Mouse (Mus musculus): Measurements from ENCODE around the gene Tacc2. TPM values are rescaled to one million over a fixed set of nuclear protein-coding genes. Genes with fewer than 3 reads are reported as not detected.
A peak's percentile ranks its signal among the peaks of the same experiment; 100 is the strongest.

Tacc2 gene
- polyA plus RNA-seq, 1 experiment from 2014 or later, result 43.2 TPM

- ATAC-seq (replicated peaks; ENCODE audit: insufficient number of reproducible peaks, insufficient read depth, low FRiP score, low read depth), result peak; percentile 72
- H3K27ac ChIP-seq, result peak overlapping the region; percentile 80
- H3K4me1 ChIP-seq (replicated peaks), result peaks cover 71% of the 10 kb centered on the region
- H3K4me2 ChIP-seq, result peak overlapping the region; percentile 74
- peaks cover 5% of the 10 kb centered on the region; the same call in 1 of the 2 replicates for H3K36me3 ChIP-seq
- H3K9ac ChIP-seq, result peak overlapping the region; percentile 55
- H3K9me3 ChIP-seq (replicated peaks), result no peaks in the 10 kb centered on the region
- peak overlapping the region; percentile 49 for H3K4me3 ChIP-seq
- H3K27me3 ChIP-seq, result no peaks in the 10 kb centered on the region
- WGBS, result under 1% methylated on average over 39 of the region's 39 CpGs
Measured at GRCm38 (mm10) chr7:130692392-130692942, 115.2 kb downstream of the Tacc2 start.

GRCm38 (mm10) chr7:130692943-130693799 is 115.9 kb downstream of the Tacc2 start:
- H3K9ac ChIP-seq, result peak overlapping the region; percentile 55
- peak overlapping the region; percentile 80 for H3K27ac ChIP-seq
- H3K4me1 ChIP-seq (replicated peaks), result peaks cover 73% of the 10 kb centered on the region
- H3K4me2 ChIP-seq, result peak overlapping the region; percentile 74
- no peaks in the 10 kb centered on the region for H3K9me3 ChIP-seq (replicated peaks)
- no peaks in the 10 kb centered on the region for H3K27me3 ChIP-seq
- peak overlapping the region; percentile 49 for H3K4me3 ChIP-seq
- ATAC-seq (replicated peaks; ENCODE audit: insufficient number of reproducible peaks, insufficient read depth, low FRiP score, low read depth), result peak; percentile 54
- peaks cover 5% of the 10 kb centered on the region; the same call in 1 of the 2 replicates for H3K36me3 ChIP-seq
- 4% methylated on average over 19 of the region's 19 CpGs for WGBS

GRCm38 (mm10) chr7:130693800-130694193 is 116.6 kb downstream of the Tacc2 start:
- peak overlapping the region; percentile 80 for H3K27ac ChIP-seq
- peak overlapping the region; percentile 55 for H3K9ac ChIP-seq
- H3K4me2 ChIP-seq, result peak overlapping the region; percentile 74
- ATAC-seq (replicated peaks; ENCODE audit: insufficient number of reproducible peaks, insufficient read depth, low FRiP score, low read depth), result no peak
- H3K9me3 ChIP-seq (replicated peaks), result no peaks in the 10 kb centered on the region
- H3K36me3 ChIP-seq, result peaks cover 5% of the 10 kb centered on the region; the same call in 1 of the 2 replicates
- peak overlapping the region; percentile 49 for H3K4me3 ChIP-seq
- WGBS, result 37% methylated on average over 11 of the region's 11 CpGs
- no peaks in the 10 kb centered on the region for H3K27me3 ChIP-seq
- H3K4me1 ChIP-seq (replicated peaks), result peaks cover 77% of the 10 kb centered on the region

GRCm38 (mm10) chr7:130695669-130696338 is 118.6 kb downstream of the Tacc2 start:
- H3K4me1 ChIP-seq (replicated peaks), result peaks cover 68% of the 10 kb centered on the region
- H3K4me3 ChIP-seq, result no peak overlapping the region
- no peak overlapping the region for H3K9ac ChIP-seq
- peaks cover 11% of the 10 kb centered on the region; the same call in 1 of the 2 replicates for H3K36me3 ChIP-seq
- no peaks in the 10 kb centered on the region for H3K9me3 ChIP-seq (replicated peaks)
- 70% methylated on average over 13 of the region's 13 CpGs for WGBS
- H3K4me2 ChIP-seq, result no peak overlapping the region
- peak overlapping the region; percentile 9; the same call in 1 of the 2 replicates for H3K27ac ChIP-seq
- no peaks in the 10 kb centered on the region for H3K27me3 ChIP-seq
- no peak for ATAC-seq (replicated peaks; ENCODE audit: insufficient number of reproducible peaks, insufficient read depth, low FRiP score, low read depth)

GRCm38 (mm10) chr7:130696347-130697234 is 119.4 kb downstream of the Tacc2 start:
- Histone ChIP-seq H3K4me3 (no peak overlapping the region), H3K36me3 (peaks cover 11% of the 10 kb centered on the region; the same call in 1 of the 2 replicates), H3K9me3 (replicated peaks) (no peaks in the 10 kb centered on the region), H3K9ac (no peak overlapping the region), H3K27ac (no peak overlapping the region), H3K4me2 (no peak overlapping the region), H3K27me3 (no peaks in the 10 kb centered on the region), H3K4me1 (replicated peaks) (peaks cover 64% of the 10 kb centered on the region)
- 78% methylated on average over 16 of the region's 16 CpGs for WGBS
- ATAC-seq (replicated peaks; ENCODE audit: insufficient number of reproducible peaks, insufficient read depth, low FRiP score, low read depth), result no peak

- no peak for ATAC-seq (replicated peaks; ENCODE audit: insufficient number of reproducible peaks, insufficient read depth, low FRiP score, low read depth)
- H3K27me3 ChIP-seq, result no peaks in the 10 kb centered on the region
- no peak overlapping the region for H3K4me3 ChIP-seq
- peaks cover 11% of the 10 kb centered on the region; the same call in 1 of the 2 replicates for H3K36me3 ChIP-seq
- H3K9ac ChIP-seq, result no peak overlapping the region
- peaks cover 49% of the 10 kb centered on the region for H3K4me1 ChIP-seq (replicated peaks)
- H3K27ac ChIP-seq, result no peak overlapping the region
- no peaks in the 10 kb centered on the region for H3K9me3 ChIP-seq (replicated peaks)
- no peak overlapping the region for H3K4me2 ChIP-seq
Measured at GRCm38 (mm10) chr7:130698480-130698879, 121.2 kb downstream of the Tacc2 start.

GRCm38 (mm10) chr7:130701336-130701735 is 124.1 kb downstream of the Tacc2 start:
- Histone ChIP-seq H3K36me3 (peaks cover 11% of the 10 kb centered on the region; the same call in 1 of the 2 replicates), H3K4me3 (no peak overlapping the region), H3K9me3 (replicated peaks) (no peaks in the 10 kb centered on the region), H3K4me2 (no peak overlapping the region), H3K27ac (no peak overlapping the region), H3K27me3 (no peaks in the 10 kb centered on the region), H3K9ac (no peak overlapping the region), H3K4me1 (replicated peaks) (peaks cover 26% of the 10 kb centered on the region)
- no peak for ATAC-seq (replicated peaks; ENCODE audit: insufficient number of reproducible peaks, insufficient read depth, low FRiP score, low read depth)
- WGBS, result 59% methylated on average over 1 of the region's 1 CpGs

- Histone ChIP-seq H3K9ac (no peak overlapping the region), H3K4me1 (replicated peaks) (peaks cover 32% of the 10 kb centered on the region), H3K36me3 (peaks cover 1% of the 10 kb centered on the region; the same call in 1 of the 2 replicates), H3K27me3 (no peaks in the 10 kb centered on the region), H3K27ac (no peak overlapping the region), H3K9me3 (replicated peaks) (no peaks in the 10 kb centered on the region), H3K4me2 (no peak overlapping the region), H3K4me3 (no peak overlapping the region)
- no peak for ATAC-seq (replicated peaks; ENCODE audit: insufficient number of reproducible peaks, insufficient read depth, low FRiP score, low read depth)
- WGBS, result 67% methylated on average over 2 of the region's 2 CpGs
Measured at GRCm38 (mm10) chr7:130705230-130705629, 128.0 kb downstream of the Tacc2 start.

GRCm38 (mm10) chr7:130708940-130709339 is 131.7 kb downstream of the Tacc2 start:
- H3K27ac ChIP-seq, result peak overlapping the region; percentile 72
- H3K4me3 ChIP-seq, result no peak overlapping the region
- 24% methylated on average over 9 of the region's 9 CpGs for WGBS
- H3K9ac ChIP-seq, result no peak overlapping the region
- ATAC-seq (replicated peaks; ENCODE audit: insufficient number of reproducible peaks, insufficient read depth, low FRiP score, low read depth), result no peak; the same call in 1 of the 2 replicates
- H3K4me2 ChIP-seq, result peak overlapping the region; percentile 24; the same call in 1 of the 2 replicates
- H3K4me1 ChIP-seq (replicated peaks), result peaks cover 37% of the 10 kb centered on the region
- H3K9me3 ChIP-seq (replicated peaks), result no peaks in the 10 kb centered on the region
- no peaks in the 10 kb centered on the region for H3K36me3 ChIP-seq
- no peaks in the 10 kb centered on the region for H3K27me3 ChIP-seq

- Histone ChIP-seq H3K4me3 (no peak overlapping the region), H3K27ac (peak overlapping the region; percentile 72), H3K9ac (no peak overlapping the region), H3K27me3 (no peaks in the 10 kb centered on the region), H3K4me1 (replicated peaks) (peaks cover 37% of the 10 kb centered on the region), H3K36me3 (no peaks in the 10 kb centered on the region), H3K9me3 (replicated peaks) (no peaks in the 10 kb centered on the region), H3K4me2 (no peak overlapping the region)
- ATAC-seq (replicated peaks; ENCODE audit: insufficient number of reproducible peaks, insufficient read depth, low FRiP score, low read depth), result no peak
- 46% methylated on average over 9 of the region's 9 CpGs for WGBS
Measured at GRCm38 (mm10) chr7:130709372-130710274, 132.4 kb downstream of the Tacc2 start.
